Mouse (Mus musculus): Measurements from ENCODE around the gene Csrp1.
A peak's percentile ranks its signal among the peaks of the same experiment; 100 is the strongest.

Csrp1 gene

DNA sequence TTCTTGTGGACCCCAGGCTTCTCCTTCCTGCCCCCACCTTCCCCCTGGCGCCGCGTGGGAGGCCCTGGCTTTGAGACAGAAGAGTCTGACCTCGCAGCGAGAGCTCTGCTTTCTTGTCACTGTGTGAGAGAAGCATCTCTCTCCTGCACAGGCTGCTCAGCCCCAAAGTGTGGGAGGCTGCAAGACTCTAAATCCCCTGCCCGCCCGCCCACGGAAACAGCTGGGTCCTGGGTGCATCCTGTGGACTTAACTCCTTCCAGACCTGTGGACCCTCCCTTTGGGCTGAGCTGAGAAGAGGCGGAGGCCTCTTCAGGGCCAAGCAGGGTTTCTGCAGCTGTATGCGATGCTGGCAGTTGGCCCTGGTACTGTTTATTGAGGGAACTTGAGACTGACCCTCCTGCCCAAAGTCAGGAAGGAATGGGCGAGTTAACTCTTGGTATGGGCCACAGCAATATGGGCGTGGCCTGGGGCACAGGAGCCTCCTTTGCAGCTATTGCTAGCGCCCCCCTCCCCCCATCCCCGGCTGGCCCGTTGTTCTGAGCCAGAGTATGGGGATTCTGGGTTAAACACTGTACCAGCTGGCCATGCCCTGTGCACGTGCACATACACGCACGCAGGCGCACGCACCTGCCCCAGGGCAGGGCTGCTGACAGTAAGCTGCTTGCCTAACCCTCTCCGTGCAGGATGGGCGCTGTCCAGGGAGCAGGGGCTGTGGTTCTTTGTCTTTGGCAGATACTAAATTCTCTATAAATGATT lies 59.1 kb downstream of the Csrp1 start, which contains the start of gene Tnni1:
Tnni1 (plus strand) TSS at position 655 of the 756 bp plus-strand sequence.
- peak; percentile 33 to 58 for DNase-seq

DNA sequence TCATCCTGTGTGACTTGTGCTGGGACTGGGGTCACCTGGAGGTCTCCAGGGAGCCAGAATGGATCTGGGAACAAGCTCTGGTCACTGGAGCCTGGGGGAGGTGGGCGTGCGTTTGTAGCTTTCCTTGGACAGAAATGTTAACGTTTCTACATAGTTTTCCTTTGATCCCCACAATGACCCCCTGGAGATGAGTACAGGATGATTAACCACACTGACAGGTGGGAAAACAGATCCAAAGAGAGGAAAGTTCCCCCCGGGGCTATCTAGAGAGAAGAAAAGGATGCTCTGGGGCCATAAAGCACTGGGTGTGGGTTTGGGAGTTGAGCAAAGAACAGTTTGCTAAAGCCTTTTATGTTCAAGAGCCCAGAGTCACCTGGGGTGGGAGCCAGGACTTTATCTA lies 60.8 kb downstream of the Csrp1 start:
- no peak for DNase-seq

DNA sequence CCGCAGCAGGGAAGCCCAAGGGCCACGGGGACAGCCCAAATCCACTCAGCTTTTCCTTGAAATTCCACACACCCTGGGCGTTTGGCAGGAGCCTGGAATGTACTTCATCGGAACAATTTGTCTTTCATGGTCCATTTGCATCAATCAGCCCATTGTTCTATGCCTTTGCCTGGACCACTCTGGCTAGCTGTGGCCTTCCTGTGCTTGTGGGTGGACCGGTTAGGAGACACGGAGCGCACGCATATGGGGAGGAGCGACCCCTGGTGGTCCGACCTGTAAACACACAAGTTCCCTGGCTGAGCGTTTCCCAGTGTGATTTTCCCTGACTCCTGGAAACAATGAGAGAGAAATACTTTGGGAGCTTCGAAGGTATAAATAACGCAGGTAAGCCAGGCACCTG lies 61.4 kb downstream of the Csrp1 start:
- peak; percentile 51 to 63 for DNase-seq

DNA sequence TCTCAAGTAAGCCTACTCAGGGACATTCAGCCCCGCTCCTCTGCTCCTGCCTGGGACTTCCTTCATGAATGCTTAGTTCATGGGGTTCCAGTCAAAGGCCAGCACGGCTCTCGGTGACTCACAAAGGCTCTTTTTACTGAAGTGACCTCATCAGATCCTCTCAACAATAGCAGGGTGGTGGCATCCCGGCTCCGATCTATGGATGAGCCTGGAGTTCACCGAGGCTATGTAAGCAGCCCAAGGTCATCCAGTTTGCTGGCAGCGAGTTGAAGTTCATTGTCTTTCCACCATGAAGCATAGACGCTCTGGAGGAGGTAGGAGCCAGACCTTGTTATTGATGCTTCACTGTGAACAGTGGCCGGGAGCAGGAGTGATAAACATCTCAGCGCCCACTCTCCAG lies 63.0 kb downstream of the Csrp1 start:
- DNase-seq = no peak

DNA sequence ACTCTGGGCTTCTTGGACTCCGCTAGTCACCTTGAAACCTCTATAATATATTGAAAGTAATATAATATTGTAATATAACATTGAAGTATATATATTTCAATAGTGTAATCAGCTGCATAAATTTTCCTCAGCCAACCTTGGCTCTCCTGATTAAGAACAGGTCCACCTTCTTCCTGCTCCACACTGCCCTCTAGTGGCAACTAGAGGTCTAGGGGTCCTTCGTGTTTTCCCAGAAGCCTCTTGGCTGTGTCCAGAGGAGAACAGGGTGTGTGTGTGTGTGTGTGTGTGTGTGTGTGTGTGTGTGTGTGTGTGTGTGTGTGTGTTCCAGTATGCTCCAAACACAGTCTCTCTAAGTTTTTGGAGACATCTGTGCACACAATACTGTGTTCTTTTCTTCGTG lies 67.9 kb downstream of the Csrp1 start:
- DNase-seq = peak; percentile 71 to 76

DNA sequence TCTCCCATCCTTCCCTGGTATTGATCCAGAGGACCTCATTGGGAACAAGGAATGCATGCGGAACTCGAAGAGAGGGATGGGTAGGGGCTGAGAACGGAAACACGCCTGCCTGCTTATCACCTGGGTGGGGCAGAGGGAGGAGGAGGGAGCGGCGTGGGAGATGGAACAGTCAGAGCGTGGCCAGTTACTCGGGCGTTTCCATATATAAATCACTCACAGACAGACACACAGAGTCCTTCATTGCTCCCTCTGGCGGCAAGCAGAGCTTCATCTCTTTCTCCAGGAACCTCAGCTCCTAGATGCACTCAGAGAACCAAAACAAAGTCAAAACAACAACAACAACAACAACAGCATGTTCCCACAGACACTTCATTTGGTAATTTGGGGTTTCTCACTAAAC lies 68.8 kb downstream of the Csrp1 start:
- DNase-seq = peak; percentile 31 to 42

DNA sequence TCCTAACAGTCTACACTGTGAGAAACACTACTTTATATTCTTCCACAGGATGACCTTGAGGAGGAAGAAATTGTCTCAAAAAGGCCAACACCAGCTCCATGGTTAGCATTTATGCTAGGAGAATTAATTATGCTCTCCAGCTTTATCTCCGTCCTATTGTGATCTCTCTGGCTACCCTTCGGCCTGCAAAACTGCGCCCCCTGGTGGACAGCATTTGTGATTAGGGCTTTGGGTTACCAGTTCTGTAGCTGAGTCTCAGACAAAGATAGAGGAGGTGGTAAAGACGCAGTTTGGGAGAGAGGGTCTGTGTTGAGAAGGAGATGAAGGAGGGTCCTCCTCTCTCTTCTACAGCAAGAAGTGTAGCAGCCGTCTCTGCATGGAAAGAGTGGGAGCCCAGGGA lies 70.0 kb downstream of the Csrp1 start:
- peak; percentile 69 to 74 for DNase-seq

DNA sequence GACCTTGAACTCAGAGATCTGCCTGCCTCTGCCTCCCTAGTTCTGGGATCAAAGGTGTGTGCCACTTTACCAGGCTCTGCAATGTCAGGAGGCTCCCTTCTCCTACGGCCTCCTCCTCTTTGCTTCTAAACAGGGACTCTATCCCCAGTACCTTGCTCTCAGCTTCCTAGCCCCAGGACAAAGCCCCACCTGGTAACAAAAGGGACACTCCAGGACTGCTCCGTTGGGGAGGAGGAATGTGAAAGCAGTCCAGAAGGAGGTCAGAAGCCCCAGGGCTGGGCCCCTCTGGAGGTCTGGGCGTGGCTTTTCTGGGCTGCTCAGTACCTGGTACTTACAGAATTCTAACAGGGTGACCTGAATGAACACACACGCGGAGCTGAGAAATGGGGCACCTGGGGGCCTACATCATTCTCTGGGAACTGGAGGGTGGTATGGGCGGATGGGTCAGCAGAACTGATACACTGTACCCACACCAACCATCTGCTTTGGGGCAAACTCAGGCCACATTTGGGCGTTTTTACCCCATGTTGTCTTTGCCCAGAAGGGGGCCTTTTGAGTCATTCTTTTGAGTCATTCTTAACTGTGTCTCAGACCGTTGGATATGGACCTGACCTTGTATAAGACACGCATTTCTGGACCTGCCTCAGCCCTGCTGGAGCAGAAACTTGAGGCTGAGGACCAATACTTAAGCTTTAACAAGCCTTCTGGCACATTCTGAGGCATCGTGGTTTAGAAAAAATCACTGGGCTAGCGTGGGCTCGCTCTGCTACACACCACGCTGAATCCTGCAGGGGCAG lies 72.5 kb downstream of the Csrp1 start:
- no peak for DNase-seq

DNA sequence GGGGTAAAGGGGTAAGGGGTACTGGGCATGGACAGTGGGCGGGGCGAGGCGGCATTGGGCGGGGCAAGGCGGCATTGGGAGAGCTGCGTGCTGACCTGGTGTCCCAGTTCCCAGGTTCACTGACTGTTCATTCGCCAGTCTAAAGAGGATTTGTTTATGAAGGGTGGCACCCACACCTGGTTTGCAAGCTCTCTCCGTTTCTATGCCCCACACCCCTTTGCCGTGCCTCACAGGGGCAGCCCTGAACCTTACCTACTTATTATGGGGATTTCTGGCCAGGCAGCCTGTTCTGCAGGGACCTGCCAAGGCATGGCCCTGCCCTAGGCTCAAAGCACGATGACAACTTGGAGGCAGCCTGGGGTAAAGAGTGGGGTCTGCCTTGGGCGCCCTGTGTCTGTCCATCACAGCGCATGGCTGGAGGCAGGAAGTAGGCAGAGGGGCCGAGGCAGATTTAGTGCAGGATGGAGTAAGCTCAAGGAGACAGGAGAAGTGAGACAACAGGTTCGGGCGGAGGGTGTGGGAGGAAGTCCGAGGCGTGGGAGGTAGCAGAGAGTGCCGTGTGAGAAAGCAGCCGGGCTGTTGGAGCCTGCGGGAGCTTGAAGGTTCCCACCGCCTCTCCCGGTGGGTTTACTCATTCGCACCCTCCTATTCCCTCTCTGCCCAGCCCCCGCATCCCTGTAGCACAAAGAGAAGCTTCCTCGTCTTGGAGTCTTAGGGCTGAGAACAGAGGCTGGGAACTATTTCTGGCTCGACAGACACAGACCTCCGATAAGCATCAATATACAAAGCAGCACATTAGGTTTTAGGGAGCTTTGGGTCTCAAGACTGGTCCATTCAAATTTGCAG lies 73.7 kb downstream of the Csrp1 start:
- DNase-seq = peak; percentile 24 to 35

DNA sequence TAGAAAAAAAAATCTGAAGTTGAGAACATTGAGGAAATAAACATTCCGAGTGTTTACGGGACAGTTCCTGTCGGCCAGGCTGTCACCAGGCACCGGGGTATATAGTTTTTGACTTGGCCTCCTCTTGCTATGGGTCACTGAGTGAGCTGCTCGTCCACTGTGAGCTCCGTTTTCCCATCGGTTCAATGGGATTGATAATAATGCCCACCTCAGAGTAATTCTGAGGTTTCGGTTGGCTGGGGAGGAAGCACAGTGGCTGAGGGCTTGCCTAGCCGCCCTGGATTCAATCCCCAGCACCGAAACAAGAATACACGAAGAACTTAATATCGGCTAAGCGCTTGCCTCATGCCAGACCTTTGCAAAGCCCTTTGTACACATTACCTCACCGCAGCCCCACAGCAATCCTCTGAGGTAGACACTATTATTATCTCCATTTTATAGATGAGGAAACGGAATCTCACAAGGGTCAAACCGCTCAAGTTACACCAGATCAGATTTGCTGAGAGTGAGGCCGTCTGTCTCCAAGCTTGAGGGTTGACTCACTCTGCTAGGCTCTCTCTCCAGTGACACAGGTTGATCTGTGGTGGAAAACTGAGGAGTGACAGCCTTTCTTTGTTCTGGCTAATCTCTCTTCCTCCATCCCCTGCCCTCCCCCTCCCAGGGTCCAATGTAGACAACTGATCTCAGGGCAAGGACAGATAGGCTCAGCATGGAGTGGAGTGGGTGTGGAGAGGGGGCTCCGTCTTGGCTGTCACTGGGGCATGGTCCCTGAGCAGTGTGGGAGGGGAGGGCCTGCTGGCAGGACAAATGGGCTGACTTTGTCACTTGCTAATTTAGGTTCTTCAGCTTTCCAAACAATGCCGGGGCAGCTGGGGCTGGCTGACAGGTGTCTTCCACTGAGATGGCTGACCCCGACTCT lies 74.6 kb downstream of the Csrp1 start:
- DNase-seq = no peak

DNA sequence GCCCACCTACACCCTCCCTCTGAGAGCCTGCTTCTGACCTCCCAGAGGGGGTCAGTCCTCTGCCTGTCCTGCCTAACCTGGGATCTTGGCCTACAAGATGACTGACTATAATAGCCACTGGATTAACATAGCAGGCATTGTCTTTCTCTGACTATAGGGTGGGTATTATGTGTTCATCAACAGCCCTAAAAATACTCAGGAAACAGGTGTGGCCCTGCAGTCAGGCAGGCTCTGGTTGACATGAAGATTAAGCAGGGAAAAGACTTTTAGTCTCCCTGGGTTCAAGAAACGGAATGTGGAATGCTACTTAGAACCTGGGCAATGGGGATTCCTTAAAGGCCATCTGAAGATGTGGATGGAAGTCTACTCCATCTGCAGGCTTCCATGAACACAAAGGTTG lies 78.6 kb downstream of the Csrp1 start:
- no peak for DNase-seq

DNA sequence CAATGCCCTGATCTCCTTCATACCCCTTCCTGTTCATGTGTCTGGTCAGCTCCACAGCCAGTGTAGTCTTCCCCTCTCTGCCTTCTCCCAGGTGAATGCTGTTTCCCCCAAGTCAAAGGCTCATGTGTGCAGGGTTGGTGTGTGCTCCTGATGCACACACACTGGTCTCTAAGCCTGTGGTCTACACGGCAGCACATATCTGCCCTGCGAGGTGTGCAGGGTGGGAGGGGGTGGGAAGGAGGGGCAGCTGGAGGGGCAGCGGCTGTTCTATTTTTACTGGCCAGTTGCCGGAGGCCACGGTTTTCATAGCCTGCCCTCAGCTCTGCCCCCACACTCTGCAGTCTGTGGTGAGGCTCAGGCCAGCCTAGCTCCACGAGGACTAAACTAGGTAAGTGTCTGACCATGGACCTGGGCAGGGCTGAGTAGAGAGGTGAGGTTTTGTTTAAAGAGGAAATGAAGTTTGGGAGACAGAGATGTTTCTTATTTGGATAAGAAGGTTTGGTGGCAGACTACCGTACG lies 79.3 kb downstream of the Csrp1 start:
- no peak for DNase-seq

DNA sequence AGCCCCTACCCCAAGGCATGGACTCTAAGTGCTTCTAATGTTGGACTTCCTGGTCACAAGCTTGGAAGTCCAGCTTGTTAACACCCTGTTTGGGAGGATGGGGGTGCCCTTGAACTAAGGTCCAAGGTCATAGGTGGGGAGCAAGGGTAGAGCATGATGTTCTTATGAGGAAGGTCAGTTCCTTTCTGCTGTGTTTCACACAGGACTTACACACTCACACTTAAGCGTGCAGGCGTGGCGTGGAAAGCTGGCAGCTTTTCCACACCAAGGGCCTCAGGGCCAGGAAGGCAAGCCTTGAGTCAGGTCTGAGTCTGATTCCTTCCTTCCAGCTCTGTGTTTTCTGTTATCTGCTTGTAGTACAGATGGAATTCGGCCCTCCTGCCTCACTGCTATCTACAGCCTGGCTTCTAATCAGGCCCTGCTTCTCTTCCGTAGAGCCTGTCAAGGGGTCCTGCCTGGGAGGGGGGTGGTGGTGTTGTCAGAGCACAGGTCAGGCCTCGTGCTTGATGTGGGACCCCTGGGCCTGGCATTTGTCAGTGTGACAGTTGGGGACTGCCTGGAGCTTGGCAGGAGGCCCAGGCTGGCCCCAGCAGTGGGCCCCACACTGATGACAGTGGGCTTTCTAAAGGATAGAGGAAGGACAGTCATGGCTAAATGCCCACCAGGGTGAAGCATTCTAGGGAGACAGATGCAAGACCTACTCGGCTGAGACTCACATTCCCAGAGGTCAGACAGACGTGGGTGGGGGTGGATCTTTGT lies 80.5 kb downstream of the Csrp1 start:
- DNase-seq = no peak
